Mouse (Mus musculus) CH12.LX (cell line): ENCODE data around the gene Maats1. TPM values are rescaled to one million over a fixed set of nuclear protein-coding genes. Genes with fewer than 3 reads are reported as not detected.

ENCODE experiments used
- DNase-seq: peaks from one replicate; pipeline ENCODE4 v3.0.0-alpha.2; 2013; ENCODE audit errors: extremely low read depth
- H3K27ac ChIP-seq: 2 replicates; pipeline ENCODE4 v1.5.1; 2012; ENCODE audit warnings: low read depth, mild to moderate bottlenecking, control low read depth, moderate library complexity; ENCODE audit not compliant: insufficient read depth
- H3K27me3 ChIP-seq: replicated peaks from 2 replicates; pipeline ENCODE3; 2012; ENCODE audit warnings: inconsistent platforms
- H3K36me3 ChIP-seq, 2 experiments: replicated peaks in 1 of 2; 2 replicates each; pipeline versions ENCODE3 to v1.6.1; 2012; ENCODE audit warnings: inconsistent platforms in 1 of 2, low read length in 1 of 2, mild to moderate bottlenecking in 1 of 2, mixed read lengths in 1 of 2, moderate library complexity in 1 of 2; ENCODE audit not compliant: control insufficient read depth in 1 of 2, insufficient read depth in 1 of 2
- H3K4me1 ChIP-seq, 2 experiments: 2 replicates each; pipeline ENCODE4 v1.6.1; 2012; ENCODE audit warnings: inconsistent platforms in 1 of 2, moderate library complexity in 1 of 2; ENCODE audit not compliant: insufficient read depth in 2 of 2, control insufficient read depth in 1 of 2
- H3K4me2 ChIP-seq: 2 replicates; pipeline ENCODE4 v1.6.1; 2012; ENCODE audit warnings: low read depth, mild to moderate bottlenecking, control low read depth; ENCODE audit not compliant: poor library complexity, insufficient read depth, severe bottlenecking
- H3K4me3 ChIP-seq, 3 experiments: fragments of 150-350 bp in 1 of 3; sonication (generic) in 1 of 3; replicated peaks in 1 of 3; 2 replicates each; pipeline versions ENCODE3 to v1.5.1; 2011 to 2012; ENCODE audit warnings: low read depth in 2 of 3, low read length in 2 of 3, mild to moderate bottlenecking in 2 of 3, moderate library complexity in 2 of 3, control low read depth in 1 of 3, improper control_type of control experiment in 1 of 3, inconsistent platforms in 1 of 3, mixed read lengths in 1 of 3; ENCODE audit not compliant: poor library complexity in 1 of 3
- H3K79me2 ChIP-seq: replicated peaks from 2 replicates; pipeline ENCODE4 v1.6.1; 2012; ENCODE audit warnings: mild to moderate bottlenecking, moderate library complexity; ENCODE audit not compliant: control insufficient read depth, poor library complexity, insufficient read depth, severe bottlenecking; ENCODE audit errors: extremely low read depth
- H3K9ac ChIP-seq: 2 replicates; pipeline ENCODE4 v1.6.1; 2012; ENCODE audit warnings: low read depth, mild to moderate bottlenecking, control low read depth, moderate library complexity; ENCODE audit not compliant: insufficient read depth
- H3K9me3 ChIP-seq: replicated peaks from 2 replicates; pipeline ENCODE3; 2012; ENCODE audit warnings: low read length, inconsistent platforms, mixed read lengths
- CHD2 ChIP-seq: IDR thresholded peaks from 2 replicates; pipeline ENCODE4 v1.6.1; 2011; ENCODE audit warnings: low read length, improper control_type of control experiment
- MAX ChIP-seq: IDR thresholded peaks from 2 replicates; pipeline ENCODE4 v1.6.1; 2011; ENCODE audit warnings: low read length, improper control_type of control experiment
- MEF2A ChIP-seq: IDR thresholded peaks from 2 replicates; pipeline ENCODE4 v1.6.1; 2014; ENCODE audit warnings: low read depth, mild to moderate bottlenecking, inconsistent platforms, low read length, improper control_type of control experiment, borderline replicate concordance
- MXI1 ChIP-seq: IDR thresholded peaks from 2 replicates; pipeline ENCODE4 v1.6.1; 2011; ENCODE audit warnings: mild to moderate bottlenecking, low read depth, low read length, improper control_type of control experiment
- NELFE ChIP-seq: IDR thresholded peaks from 2 replicates; pipeline ENCODE4 v1.6.1; 2011; ENCODE audit warnings: low read depth, low read length, improper control_type of control experiment
- POLR2A ChIP-seq: IDR thresholded peaks from 2 replicates; pipeline ENCODE4 v1.6.1; 2011; ENCODE audit warnings: low read depth, mild to moderate bottlenecking, improper control_type of control experiment, low read length
- RAD21 ChIP-seq: IDR thresholded peaks from 2 replicates; pipeline ENCODE4 v1.6.1; 2011; ENCODE audit warnings: low read depth, mild to moderate bottlenecking, low read length, improper control_type of control experiment, moderate library complexity
- USF1 ChIP-seq: IDR thresholded peaks from 2 replicates; pipeline ENCODE4 v1.6.1; 2014; ENCODE audit warnings: low read depth, mild to moderate bottlenecking, inconsistent platforms, low read length, improper control_type of control experiment
- USF2 ChIP-seq: conservative IDR thresholded peaks from 2 replicates; pipeline ENCODE4 v1.6.1; 2011; ENCODE audit warnings: low read depth, low read length, improper control_type of control experiment
- ZNF384 ChIP-seq: IDR thresholded peaks from 2 replicates; pipeline ENCODE4 v1.6.1; 2012; ENCODE audit warnings: low read depth, low read length, improper control_type of control experiment, inconsistent platforms
- dilution Hi-C: fragments of 300-500 bp; cut with MboI; formaldehyde crosslinking; loops from 2 replicates; pipeline ENCODE4 v1.14.3; 2020; ENCODE audit warnings: low sequenced_read_pairs; ENCODE audit not compliant: extremely low pct_unique_long_range_greater_than_20kb, extremely low pct_ligation_motif_present
- in situ Hi-C: fragments of 300-500 bp; cut with MboI; formaldehyde crosslinking; loops from 3 replicates; pipeline ENCODE4 v1.14.3; 2019; ENCODE audit warnings: low sequenced_read_pairs, low pct_ligation_motif_present, low pct_unique_long_range_greater_than_20kb, mixed read lengths
- polyA plus RNA-seq: library from polyadenylated mRNA; unstranded; fragments of >175 nt; gene quantifications from 2 replicates; pipeline ENCODE4 v1.2.1, GENCODE M21; 2012; ENCODE audit warnings: low read depth; ENCODE audit not compliant: insufficient read length
- total RNA-seq, 2 experiments: library from RNA; depleted of rRNA; stranded (reverse); fragments of 300-350 nt in 1 of 2; fragments of >200 nt in 1 of 2; gene quantifications; 2 replicates each; pipeline ENCODE4 v1.2.3; 2012 to 2014

Maats1 gene
- total and polyA plus RNA-seq, 3 experiments: 1.9 to 3.9 (median 2.0) TPM

- H3K9ac ChIP-seq: no peak within 1 kb of the TSS
- peak; percentile 50; the same call in 1 of the 2 replicates for TF ChIP-seq MXI1
- no peak for TF ChIP-seq MEF2A
- in situ Hi-C loops (no loop called here), dilution Hi-C loops (no loop called here)
- H3K4me1 ChIP-seq: peaks cover 0 to 3% of the 10 kb centered on the region in 2 experiments; a peak in 1 of 4 replicates
- no peaks in the 10 kb centered on the region for H3K79me2 ChIP-seq
- no peaks in the 10 kb centered on the region for H3K27me3 ChIP-seq
- no peak within 1 kb of the TSS for H3K4me2 ChIP-seq
- peaks cover 0 to 4% of the 10 kb centered on the region in 2 experiments for H3K36me3 ChIP-seq
- no peak within 1 kb of the TSS for H3K27ac ChIP-seq
- no peaks in the 10 kb centered on the region for H3K9me3 ChIP-seq
- no peak within 1 kb of the TSS for H3K4me3 ChIP-seq
- DNase-seq: no peak
These were observed 47.1 kb downstream of the Maats1 start, which contains the start of gene Nr1i2 for GRCm38 (mm10) chr16:38294685-38295348. Nr1i2 (minus strand) TSS chr16:38294824.

- Histone ChIP-seq H3K9ac (no peak overlapping the region), H3K27ac (no peak overlapping the region), H3K4me3 (no peak overlapping the region), H3K27me3 (no peaks in the 10 kb centered on the region), H3K4me2 (no peak overlapping the region), H3K9me3 (no peaks in the 10 kb centered on the region), H3K4me1 (peaks cover 14 to 16% of the 10 kb centered on the region in 2 experiments), H3K79me2 (no peaks in the 10 kb centered on the region), H3K36me3 (no peaks in the 10 kb centered on the region)
- DNase-seq: no peak
- in situ Hi-C loops (no loop called here), dilution Hi-C loops (no loop called here)
- TF ChIP-seq USF2 (no peak), NELFE (no peak), CHD2 (no peak), RAD21 (no peak), MAX (no peak), USF1 (no peak)
These were observed 51.8 kb downstream of the Maats1 start for GRCm38 (mm10) chr16:38290151-38290550.

- no peak for DNase-seq
- Histone ChIP-seq H3K79me2 (no peaks in the 10 kb centered on the region), H3K9ac (no peak overlapping the region), H3K4me3 (no peak overlapping the region), H3K27ac (no peak overlapping the region), H3K4me2 (no peak overlapping the region), H3K36me3 (no peaks in the 10 kb centered on the region), H3K4me1 (peaks cover 10 to 16% of the 10 kb centered on the region in 2 experiments), H3K9me3 (no peaks in the 10 kb centered on the region), H3K27me3 (no peaks in the 10 kb centered on the region)
- TF ChIP-seq USF1: no peak
- TF ChIP-seq ZNF384: no peak
- no peak for TF ChIP-seq RAD21
- TF ChIP-seq POLR2A: no peak
- dilution Hi-C loops: no loop called here
- in situ Hi-C loops: no loop called here
These were observed 53.1 kb downstream of the Maats1 start for GRCm38 (mm10) chr16:38288851-38289250.
